Mouse (Mus musculus) heart, postnatal 0 days (tissue): ENCODE measurements around the gene Gm49395.

Experiments used
- CTCF ChIP-seq: IDR thresholded peaks from 2 replicates; pipeline ENCODE4 v1.5.1; 2016; ENCODE audit warnings: antibody characterized with exemption, control low read depth, low read depth
- EP300 ChIP-seq: IDR thresholded peaks from 2 replicates; pipeline ENCODE4 v1.6.1; 2016; ENCODE audit warnings: antibody characterized with exemption, low read depth

DNA sequence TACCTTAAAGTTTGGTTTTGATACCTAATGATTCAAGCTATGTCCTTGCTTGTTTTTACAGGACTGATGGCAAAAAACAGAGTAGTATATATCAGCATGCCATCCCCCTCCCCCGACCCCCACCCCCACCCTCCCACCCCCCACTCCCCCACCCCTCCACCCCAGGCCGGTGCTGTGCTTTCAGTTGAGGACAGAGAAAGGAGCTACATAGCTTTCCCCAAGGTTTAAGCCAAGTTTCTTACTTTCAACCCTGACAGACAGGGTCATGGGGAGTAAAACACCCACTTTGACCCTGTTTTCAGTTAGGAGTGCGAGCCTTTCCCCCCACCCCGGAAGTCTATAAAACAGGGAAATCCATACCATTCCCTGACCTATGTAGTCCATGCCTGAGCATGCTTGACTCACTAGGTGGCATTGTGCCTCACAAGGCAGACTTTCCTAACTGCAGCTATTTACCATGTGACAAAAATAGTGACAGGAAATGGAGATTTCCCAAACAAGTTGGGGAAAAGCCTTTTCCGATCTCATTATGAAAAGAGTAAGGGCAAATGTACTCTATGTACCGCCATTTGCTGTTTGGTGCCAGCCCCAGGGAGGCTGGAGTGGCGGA lies 98.2 kb downstream of the Gm49395 start:
- TF ChIP-seq CTCF (peak; percentile 65), EP300 (no peak)
